Mouse (Mus musculus): ENCODE results near the gene Supt20.

Gene Supt20

GRCm38 (mm10) chr3:54692202-54693055 is at the start of gene Supt20:
Supt20 (plus strand) TSS chr3:54692807.
- peak; percentile 56 to 75 for DNase-seq (ENCODE audit: low read depth in 1 of 2, low spot score in 2 of 2)

DNA sequence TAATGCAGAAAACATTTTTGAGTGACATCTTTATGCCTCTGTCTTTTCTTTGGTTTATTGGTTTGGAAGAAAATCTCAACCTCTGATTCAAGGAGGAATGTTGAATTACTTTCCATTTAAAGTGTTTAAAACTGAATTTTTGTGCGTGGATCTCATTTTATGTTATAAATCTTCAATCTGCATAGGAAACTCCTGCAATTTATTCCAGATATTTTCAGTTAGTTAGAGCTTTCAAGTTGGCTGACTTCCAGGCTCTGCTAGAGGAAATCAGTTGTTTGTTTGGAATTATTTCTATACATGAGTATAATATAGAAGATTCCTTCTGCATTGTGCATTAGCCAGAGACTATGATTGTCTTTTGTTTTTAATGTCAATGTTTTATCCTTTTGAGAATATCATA is 49.8 kb upstream of the Supt20 start:
- DNase-seq (ENCODE audit: low read depth in 1 of 2, low spot score in 2 of 2) = no peak

GRCm38 (mm10) chr3:54647583-54647982 is 45.0 kb upstream of the Supt20 start:
- no peak for DNase-seq (ENCODE audit: low read depth in 1 of 2, low spot score in 2 of 2)

DNA sequence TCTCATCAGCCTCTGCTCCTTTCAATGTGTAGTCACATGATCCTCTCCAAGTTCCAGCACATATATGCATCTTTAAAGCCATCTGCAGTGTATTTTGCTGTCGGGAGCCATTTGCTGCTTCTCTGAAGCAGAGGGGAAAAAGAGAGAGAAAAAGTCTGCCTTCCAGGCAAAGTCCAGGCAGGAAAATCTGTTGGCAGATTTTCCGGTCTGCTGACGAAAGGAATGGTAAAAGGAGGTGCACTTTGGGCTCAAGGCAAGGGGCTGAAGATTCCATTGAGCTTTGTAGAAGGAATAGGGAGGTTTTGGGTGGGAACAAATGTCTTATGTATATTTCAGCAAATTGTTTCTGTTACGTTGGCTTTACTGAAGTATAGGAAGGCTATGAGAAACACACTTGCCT is 41.0 kb upstream of the Supt20 start:
- DNase-seq (ENCODE audit: low read depth in 1 of 2, low spot score in 2 of 2) = no peak

DNA sequence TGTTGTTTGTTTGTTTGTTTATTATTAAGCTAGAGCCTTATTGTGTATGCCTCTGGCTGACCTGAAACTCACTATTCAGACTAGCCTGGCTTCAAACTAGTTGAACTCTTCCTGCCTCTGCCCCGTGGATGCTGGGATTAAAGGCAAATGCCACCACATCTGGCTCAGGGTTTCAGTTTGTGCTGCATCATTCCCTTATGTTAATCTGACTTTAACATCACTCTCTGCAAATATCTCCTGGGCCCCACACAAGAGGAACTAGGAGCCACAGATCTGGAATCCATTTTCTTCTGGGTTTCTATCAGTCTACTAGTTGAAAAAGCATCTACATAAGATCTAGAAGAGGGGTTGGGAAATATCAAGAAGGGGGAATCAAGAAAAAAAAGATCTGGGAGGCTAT is 38.4 kb upstream of the Supt20 start:
- DNase-seq (ENCODE audit: low read depth in 1 of 2, low spot score in 2 of 2) = no peak

- DNase-seq (ENCODE audit: low read depth in 1 of 2, low spot score in 2 of 2) = no peak
Observed at GRCm38 (mm10) chr3:54657090-54657489, 35.5 kb upstream of the Supt20 start.

- DNase-seq (ENCODE audit: low read depth in 1 of 2, low spot score in 2 of 2) = no peak
Observed at GRCm38 (mm10) chr3:54657888-54658626, 34.5 kb upstream of the Supt20 start.

GRCm38 (mm10) chr3:54659736-54660135 is 32.9 kb upstream of the Supt20 start:
- no peak for DNase-seq (ENCODE audit: low read depth in 1 of 2, low spot score in 2 of 2)

- DNase-seq (ENCODE audit: low read depth in 1 of 2, low spot score in 2 of 2) = no peak
Observed at GRCm38 (mm10) chr3:54662411-54662810, 30.2 kb upstream of the Supt20 start.

- DNase-seq (ENCODE audit: low read depth in 1 of 2, low spot score in 2 of 2) = no peak
Observed at GRCm38 (mm10) chr3:54668141-54668540, 24.5 kb upstream of the Supt20 start.

GRCm38 (mm10) chr3:54668722-54669121 is 23.9 kb upstream of the Supt20 start:
- DNase-seq (ENCODE audit: low read depth in 1 of 2, low spot score in 2 of 2) = no peak

DNA sequence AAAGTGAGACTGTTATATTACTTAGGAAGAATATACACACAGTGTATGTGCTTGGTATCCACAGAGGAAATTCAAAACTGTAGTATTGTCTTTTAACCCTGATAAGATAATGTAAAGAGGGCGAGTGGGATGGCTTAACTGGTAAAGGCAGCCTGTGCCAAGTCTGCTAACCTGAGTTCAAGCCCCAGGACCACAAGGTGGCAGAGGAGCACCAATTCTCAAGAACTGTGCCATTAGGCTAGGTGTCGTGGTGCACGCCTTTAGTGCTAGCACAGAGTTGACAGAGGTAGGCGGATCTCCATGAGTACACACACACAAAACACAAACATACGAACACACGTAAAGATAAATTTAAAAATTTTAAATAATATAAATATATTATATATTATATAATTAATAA is 23.0 kb upstream of the Supt20 start:
- no peak for DNase-seq (ENCODE audit: low read depth in 1 of 2, low spot score in 2 of 2)

GRCm38 (mm10) chr3:54672111-54672510 is 20.5 kb upstream of the Supt20 start:
- no peak for DNase-seq (ENCODE audit: low read depth in 1 of 2, low spot score in 2 of 2)

DNA sequence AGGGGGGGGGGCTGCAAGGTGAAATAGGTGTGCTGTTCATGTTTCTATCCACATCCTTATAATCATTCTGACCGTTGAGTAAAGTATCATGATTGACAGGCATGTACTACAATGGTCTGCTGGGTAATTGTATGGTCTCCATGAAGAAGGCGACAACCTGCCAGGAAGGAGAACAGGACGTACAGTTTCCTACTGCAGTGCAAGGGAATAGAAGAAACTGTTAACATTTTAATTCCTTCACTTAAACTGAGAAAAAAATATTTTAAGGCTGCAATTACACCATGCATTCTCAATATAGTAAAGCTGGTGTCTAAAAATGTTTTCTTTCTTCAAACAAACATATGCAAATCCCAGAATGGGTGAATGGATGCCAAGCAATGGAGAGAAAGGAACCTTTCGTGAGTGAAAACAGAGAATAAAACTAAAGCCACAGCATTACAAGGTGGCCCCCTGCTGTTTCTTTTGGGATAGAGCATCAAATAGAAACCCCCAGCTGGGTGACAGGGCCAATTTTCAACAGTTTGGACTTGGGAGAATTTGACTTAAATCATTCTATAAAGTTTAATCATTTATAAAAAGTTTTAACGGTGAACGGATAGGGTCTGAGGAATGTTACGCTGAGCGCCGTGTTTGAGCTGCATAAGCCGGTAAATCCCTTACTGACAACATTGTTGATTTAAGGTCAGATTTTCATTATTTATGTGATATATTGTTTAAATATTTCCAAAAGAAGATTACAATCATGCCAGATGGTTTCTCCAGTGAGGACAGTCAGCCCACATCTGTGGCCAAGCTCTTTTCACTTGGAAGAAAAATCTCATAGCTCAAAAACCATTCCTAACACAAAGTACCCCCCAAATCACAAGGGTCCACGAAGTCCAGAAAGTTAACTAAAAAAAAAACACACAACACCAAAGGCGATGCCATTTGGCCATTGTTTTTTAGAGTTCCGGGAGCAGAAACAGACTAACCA is 19.8 kb upstream of the Supt20 start:
- no peak for DNase-seq (ENCODE audit: low read depth in 1 of 2, low spot score in 2 of 2)

DNA sequence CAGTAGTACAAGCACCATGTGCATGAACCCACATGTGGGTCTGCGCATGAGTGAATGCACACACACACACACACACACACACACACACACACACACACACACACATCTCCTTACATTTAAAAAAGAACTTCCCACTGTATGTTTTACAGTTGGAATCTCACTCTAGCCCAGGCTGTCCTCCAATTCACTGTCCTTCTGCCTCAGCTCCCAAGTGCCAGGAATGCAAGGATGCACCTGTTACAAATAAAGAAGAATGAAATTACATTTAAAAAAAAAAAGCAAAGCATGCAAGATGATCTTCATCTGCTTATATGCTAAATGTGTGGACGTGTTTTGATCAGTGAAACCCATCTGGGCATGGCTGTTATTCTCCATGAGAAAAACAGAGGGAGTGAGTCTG is 15.8 kb upstream of the Supt20 start:
- DNase-seq (ENCODE audit: low read depth in 1 of 2, low spot score in 2 of 2) = no peak

- no peak for DNase-seq (ENCODE audit: low read depth in 1 of 2, low spot score in 2 of 2)
Observed at GRCm38 (mm10) chr3:54681310-54682204, 11.1 kb upstream of the Supt20 start.

- DNase-seq (ENCODE audit: low read depth in 1 of 2, low spot score in 2 of 2) = no peak
Observed at GRCm38 (mm10) chr3:54685202-54685601, 7.4 kb upstream of the Supt20 start.

DNA sequence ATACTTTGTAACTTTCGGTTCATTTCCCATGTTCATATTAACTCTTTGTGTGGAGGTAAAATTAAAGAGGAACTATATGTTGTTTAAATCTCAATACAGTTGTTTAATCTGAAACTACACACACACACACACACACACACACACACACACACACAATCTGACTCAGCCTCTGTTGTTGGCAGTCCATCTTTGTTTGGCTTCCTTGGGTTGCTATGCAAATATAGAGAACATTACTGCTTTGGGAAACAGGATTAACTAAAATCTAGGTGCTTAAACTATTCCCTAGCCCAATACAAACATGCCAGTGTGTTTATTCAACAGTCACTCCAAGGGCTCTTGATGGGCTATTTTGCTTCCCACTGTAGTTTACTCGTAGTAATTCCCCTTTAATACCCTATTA is 5.4 kb upstream of the Supt20 start:
- DNase-seq (ENCODE audit: low read depth in 1 of 2, low spot score in 2 of 2) = no peak

DNA sequence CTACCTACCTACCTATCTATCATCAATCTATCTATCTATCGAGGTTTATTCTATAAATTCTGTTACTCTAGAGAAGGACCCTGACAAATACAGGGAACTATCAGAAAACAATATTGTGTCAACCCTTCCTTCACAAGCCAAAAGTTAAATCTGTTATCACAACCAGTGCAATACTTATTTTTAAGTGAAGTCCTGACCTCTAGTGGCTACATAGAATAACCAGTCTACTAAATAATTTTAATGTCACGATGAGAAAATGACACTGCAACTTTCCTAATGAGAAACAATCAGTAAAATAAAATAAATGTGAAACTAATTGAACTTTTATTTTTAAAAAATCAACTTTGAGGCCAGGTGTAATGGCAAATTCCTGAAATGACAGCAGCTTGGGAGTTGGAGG is 3.5 kb upstream of the Supt20 start:
- DNase-seq (ENCODE audit: low read depth in 1 of 2, low spot score in 2 of 2) = no peak

GRCm38 (mm10) chr3:54693056-54693415 is 429 bp downstream of the Supt20 start:
- DNase-seq (ENCODE audit: low read depth in 1 of 2, low spot score in 2 of 2) = no peak

All from monocyte, adult 2 months (primary cell).